Mouse (Mus musculus) kidney, adult 2 months (tissue): Measurements from ENCODE around the gene Nin.

Experiments
- CTCF ChIP-seq: fragments of 200-500 bp; conservative IDR thresholded peaks from 2 replicates; pipeline ENCODE4 v1.5.1; 2011; ENCODE audit warnings: low read depth, mild to moderate bottlenecking, control low read depth, low read length, moderate library complexity, mixed read lengths; ENCODE audit not compliant: insufficient read depth, insufficient read length
- POLR2A ChIP-seq: fragments of 200-500 bp; IDR thresholded peaks from one replicate; pipeline ENCODE4 v1.6.1; 2011; ENCODE audit warnings: low read depth, low read length, control low read depth

GRCm38 (mm10) chr12:70111117-70111366, 2.5 kb downstream of the Nin start:
- TF ChIP-seq POLR2A (no peak), CTCF (no peak)
